8 mouse cellular contexts compared by ENCODE assay signal in genomic region chr1:60960451-60960850, GRCm38 (mm10). TPM values are rescaled to one million over a fixed set of nuclear protein-coding genes. Genes with fewer than 3 reads are reported as not detected.
A peak's percentile ranks its signal among the peaks of the same experiment; 100 is the strongest.
DNase-seq lines count a peak whose midpoint lies in the region; ATAC-seq lines count a peak whose summit lies in the region.

No protein-coding gene starts in this region.

- no peak overlapping the region for H3K27ac ChIP-seq in liver, embryonic 15.5 days (replicated peaks)
- H3K27ac ChIP-seq in neural tube, embryonic 15.5 days (replicated peaks) = no peak overlapping the region

- H3K27me3 ChIP-seq in liver, embryonic 15.5 days = no peaks in the 10 kb centered on the region
- H3K27me3 ChIP-seq in neural tube, embryonic 15.5 days (replicated peaks) = no peaks in the 10 kb centered on the region

- intact Hi-C loops in heart, postnatal 36 days (cut with DNase I) = loop anchor here (5.0 kb wide), 3 partner anchors 553 to 803 kb away; partner anchors contain the start of genes Abi2 and Cyp20a1

- H3K9ac ChIP-seq in liver, embryonic 15.5 days = no peak overlapping the region
- no peak overlapping the region for H3K9ac ChIP-seq in neural tube, embryonic 15.5 days (replicated peaks)

- H3K36me3 ChIP-seq in liver, embryonic 15.5 days (replicated peaks) = no peaks in the 10 kb centered on the region
- no peaks in the 10 kb centered on the region for H3K36me3 ChIP-seq in neural tube, embryonic 15.5 days

- H3K4me2 ChIP-seq in liver, embryonic 15.5 days = peak overlapping the region; percentile 20; the same call in 1 of the 2 replicates
- no peak overlapping the region for H3K4me2 ChIP-seq in neural tube, embryonic 15.5 days

- H3K9me3 ChIP-seq in liver, embryonic 15.5 days (replicated peaks) = no peaks in the 10 kb centered on the region
- no peaks in the 10 kb centered on the region for H3K9me3 ChIP-seq in neural tube, embryonic 15.5 days (replicated peaks)

- peak; percentile 38 for DNase-seq in urinary bladder, postnatal 14 days (ENCODE audit: low spot score)
- DNase-seq in urinary bladder, adult 2 months (ENCODE audit: low spot score) = no peak
- peak; percentile 58 to 70 for DNase-seq in heart, postnatal 36 days
- DNase-seq in spleen, postnatal 14 days (ENCODE audit: low spot score in 2 of 2) = no peak
- no peak for DNase-seq in spleen, adult 18-20 months

- WGBS in liver, embryonic 15.5 days (ENCODE audit: insufficient replicate concordance) = 10% methylated on average over 11 of the region's 11 CpGs
- 86% methylated on average over 11 of the region's 11 CpGs for WGBS in neural tube, embryonic 15.5 days

- no peaks in the 10 kb centered on the region for H3K4me1 ChIP-seq in liver, embryonic 15.5 days (replicated peaks)
- H3K4me1 ChIP-seq in neural tube, embryonic 15.5 days = no peaks in the 10 kb centered on the region

- no peak overlapping the region for H3K4me3 ChIP-seq in liver, embryonic 15.5 days (replicated peaks)
- H3K4me3 ChIP-seq in neural tube, embryonic 15.5 days (replicated peaks) = no peak overlapping the region

- peak; percentile 63 for ATAC-seq in liver, embryonic 15.5 days (ENCODE audit: insufficient read depth)
- no peak for ATAC-seq in neural tube, embryonic 15.5 days (ENCODE audit: low FRiP score)
- ATAC-seq in erythroid progenitor cell, adult 5-6 weeks (replicated peaks; ENCODE audit: low FRiP score, poor library complexity, severe bottlenecking) = no peak

RNA-seq across cellular contexts. Expression of gene Icos, which starts 17.3 kb away (rescaled TPM):
- 0.57 and 0.87 TPM in 2 replicates for polyA plus RNA-seq in urinary bladder, adult 2 months (2012; rRNA removed)
- under 1 TPM; 0.14 to 0.22 TPM for total RNA-seq in heart, postnatal 36 days (2021)
- 0.56 and 1.0 TPM in 2 replicates for polyA plus RNA-seq in liver, embryonic 15.5 days (2015; fragmentation: Nextera tagmentation; extraction: Ambion mirVana)
- polyA plus RNA-seq in neural tube, embryonic 15.5 days (2015; fragmentation: Nextera tagmentation; extraction: Ambion mirVana) = 0.12 and 1.8 TPM in 2 replicates
- total RNA-seq in erythroid progenitor cell, adult 5-6 weeks (2015; ENCODE audit: low replicate concordance) = 0.42 TPM in 1 of 2 replicates, not detected in the other
- total RNA-seq in erythroid progenitor cell, adult 5-6 weeks (2017; ENCODE audit: low replicate concordance) = 0.23 and 0.51 TPM in 2 replicates

Comparison
In these comparisons a context has a peak if more than half of its experiments do, and no peak if none do; other contexts are left out.
1. DNase-seq: peak in urinary bladder, postnatal 14 days (single experiment) and heart, postnatal 36 days (2 of 2); none in urinary bladder, adult 2 months (single experiment), spleen, postnatal 14 days (0 of 2) and spleen, adult 18-20 months (0 of 2).